Mouse (Mus musculus) kidney, postnatal 36 days (tissue): ENCODE data around the gene Pcbp2.
A peak's percentile ranks its signal among the peaks of the same experiment; 100 is the strongest.

ENCODE experiments used
- DNase-seq, 2 experiments: peaks; one replicate each; pipeline ENCODE4 v3.0.0; 2021 to 2022; ENCODE audit warnings: mixed read lengths in 2 of 2

Pcbp2 gene

DNA sequence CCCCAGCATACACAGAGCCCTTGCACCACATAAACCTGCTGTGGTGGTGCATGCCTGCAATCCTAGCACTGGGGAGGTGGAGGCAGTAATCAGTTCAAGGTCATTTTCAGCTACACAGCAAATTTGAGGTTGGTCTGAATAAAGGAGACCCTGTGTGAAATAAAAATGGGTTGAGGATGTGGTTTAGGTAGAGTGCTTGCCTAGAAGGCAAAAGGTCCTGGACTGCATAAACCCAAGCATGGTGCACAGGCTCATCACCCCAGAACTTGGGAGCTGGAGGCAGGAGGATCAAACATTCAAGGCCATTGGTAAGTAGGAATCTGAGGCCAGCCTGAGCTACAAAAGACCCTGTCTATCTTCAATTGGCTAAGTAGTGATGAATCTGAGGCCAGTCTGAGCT lies 37.2 kb downstream of the Pcbp2 start:
- DNase-seq, result no peak

DNA sequence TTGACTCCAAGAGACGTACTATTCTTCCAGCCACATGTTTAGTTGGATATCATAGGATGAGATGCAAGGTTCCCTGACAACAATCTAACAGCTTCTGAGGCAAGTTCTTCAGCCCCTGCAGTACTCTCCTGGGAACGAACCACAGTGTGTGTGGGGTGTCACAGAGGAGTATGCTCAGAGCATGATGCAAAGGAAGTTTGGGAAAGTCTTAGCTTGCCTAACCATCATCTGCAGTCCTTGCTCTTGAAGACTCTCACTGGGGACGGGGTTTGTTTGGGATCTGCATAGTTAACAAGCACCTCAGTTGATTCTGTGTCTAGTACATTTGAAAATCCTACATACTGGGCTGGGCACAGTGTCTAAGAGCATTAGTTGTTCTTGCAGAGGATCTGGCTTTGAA lies 38.0 kb downstream of the Pcbp2 start:
- no peak for DNase-seq

DNA sequence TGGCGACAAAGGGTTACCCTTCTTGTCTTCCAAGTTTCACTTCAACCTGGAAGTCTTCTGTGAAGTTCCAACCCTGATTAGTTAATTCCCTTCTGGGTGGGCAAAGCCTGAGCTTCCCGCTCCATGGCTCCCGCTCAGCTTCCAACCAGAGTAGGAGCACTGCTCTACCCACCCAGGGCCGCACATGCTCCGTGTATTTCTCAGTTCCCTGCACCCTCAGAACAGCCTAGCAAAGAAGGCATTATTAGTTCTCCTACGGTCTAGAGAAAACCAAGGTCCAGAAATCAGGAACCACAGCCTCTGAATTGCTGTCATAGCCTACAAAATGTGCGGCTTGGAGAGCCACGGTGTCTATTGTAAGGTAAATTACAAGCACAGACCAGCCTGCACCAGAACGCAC lies 39.8 kb downstream of the Pcbp2 start:
- DNase-seq, result no peak

GRCm38 (mm10) chr15:102510590-102511284 lies 40.4 kb downstream of the Pcbp2 start:
- peak; percentile 90 to 92 for DNase-seq

DNA sequence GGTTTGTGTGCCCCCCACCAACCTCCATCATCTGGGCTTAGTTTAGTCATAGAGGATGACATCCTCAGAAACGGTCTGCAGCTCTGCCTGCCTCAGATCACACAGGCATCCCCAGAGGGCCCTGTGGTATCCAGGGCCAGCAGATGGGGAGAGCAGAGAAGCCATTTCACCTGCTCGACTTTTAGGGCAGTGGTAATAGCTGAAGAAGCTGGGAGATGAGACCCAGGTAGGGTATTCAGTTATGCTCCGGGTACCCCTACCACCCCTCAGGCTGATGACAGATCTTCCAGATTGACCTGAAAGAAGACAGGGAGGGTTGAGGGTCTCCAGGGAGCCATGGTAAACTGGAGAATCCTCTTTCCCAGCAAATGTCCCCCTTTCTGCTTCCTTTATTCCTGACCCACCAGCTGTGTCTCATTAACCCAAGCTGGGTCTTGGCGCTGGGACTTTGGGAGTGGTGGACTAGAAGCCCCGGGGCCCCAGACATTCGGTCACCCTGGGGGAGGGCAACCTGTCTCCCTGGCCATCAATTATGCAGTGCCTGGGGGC lies 41.0 kb downstream of the Pcbp2 start:
- DNase-seq, result no peak

DNA sequence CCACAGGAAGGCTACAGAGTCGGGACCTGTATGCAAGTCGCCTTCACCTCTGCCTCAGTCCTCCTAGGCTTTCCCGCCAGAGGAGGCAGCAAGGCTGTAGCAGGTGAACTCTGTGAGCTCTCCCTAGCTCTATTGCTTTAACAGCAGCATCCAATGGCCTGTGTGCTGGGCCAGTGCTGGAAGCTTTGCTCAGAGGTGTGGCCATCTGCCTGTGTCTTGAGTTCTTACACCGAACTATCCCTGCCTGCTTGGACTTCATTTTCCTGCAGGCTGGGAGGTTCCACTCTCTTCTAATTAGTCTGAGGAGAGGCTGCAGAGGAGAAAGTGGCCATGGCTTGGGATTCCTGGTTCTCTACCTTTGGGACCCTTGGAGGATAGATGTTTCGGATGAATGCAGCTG lies 41.7 kb downstream of the Pcbp2 start:
- no peak for DNase-seq

DNA sequence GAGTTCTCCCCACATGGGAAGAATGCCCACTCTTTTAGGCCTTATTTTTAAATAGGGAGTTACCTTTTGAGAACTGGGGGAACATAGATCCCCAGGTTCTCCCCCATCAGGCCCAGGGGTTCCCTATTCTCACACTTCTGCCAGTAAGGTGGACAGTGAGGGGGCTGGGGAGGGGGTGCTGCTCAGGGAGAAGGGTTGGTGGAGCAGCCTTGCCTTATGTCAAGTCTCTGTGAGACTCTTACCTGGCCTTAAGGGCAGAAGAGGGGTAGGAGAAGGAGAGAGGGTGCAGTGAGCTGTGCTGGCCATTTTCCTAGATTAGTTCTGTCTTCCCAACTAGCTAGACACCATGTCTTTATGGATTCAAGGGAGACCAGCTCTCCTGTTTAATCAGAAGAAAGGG lies 42.1 kb downstream of the Pcbp2 start:
- DNase-seq, result no peak

GRCm38 (mm10) chr15:102513004-102513403 lies 42.7 kb downstream of the Pcbp2 start:
- DNase-seq, result no peak

DNA sequence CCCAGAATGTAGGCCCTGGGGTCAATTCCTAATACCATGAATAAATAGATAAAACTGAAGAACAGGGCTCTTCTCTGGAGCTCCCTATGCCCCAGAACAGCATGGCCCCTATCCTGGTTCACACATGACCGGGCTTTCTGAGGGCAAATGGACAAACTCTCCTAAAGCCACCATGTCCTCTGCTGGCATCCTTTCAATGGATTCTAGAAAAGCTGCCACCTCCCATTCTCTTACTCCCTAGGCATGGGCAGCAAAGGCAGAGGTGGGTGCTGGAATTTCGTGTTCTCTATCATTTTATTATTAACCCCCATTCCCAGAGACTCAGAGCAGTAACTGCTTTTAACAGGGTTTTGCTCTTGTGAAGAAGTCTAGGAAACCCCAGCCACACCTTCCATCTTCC lies 44.9 kb downstream of the Pcbp2 start:
- no peak for DNase-seq

DNA sequence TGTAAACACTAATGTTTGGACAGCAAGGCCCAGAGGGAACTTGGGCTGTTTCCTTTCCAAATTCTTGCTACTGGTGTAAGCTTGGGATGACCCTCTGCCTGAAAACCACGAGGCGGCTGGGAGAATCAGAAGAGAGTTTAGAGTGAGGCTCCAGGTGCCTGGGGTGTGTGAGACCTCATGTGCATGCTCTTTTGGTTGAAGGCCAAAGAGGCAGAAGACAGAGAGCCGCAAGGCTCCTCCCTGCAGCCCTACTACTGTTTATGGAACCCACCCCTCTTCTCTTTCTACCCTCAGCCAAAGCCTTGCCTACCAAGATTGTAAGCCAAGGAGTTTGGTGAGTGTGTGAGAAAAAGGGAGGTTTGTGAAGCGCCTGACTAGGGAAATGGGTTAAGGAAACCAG lies 45.5 kb downstream of the Pcbp2 start:
- DNase-seq, result no peak

DNA sequence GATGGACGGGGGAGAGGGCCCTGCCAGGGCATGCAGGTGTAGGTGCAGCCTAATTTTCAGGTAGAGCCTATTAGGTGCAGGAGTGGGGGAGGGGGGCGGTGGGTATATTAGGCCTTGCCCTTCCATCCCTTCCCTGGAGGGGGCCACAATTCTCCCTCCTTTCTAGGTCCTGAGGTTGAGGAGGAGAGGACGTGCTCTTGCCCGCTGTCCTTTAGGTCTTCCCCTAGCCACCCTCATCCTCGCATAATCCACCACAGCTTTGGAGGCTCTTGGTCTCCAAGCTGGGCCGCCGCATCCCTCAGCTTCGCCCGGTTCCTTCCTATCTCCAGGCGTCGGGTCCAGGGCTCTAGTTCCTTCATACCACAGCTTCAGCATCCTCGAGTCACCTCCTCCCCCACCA lies 46.0 kb downstream of the Pcbp2 start:
- DNase-seq, result no peak

- peak; percentile 66 to 81 for DNase-seq
These were observed 46.5 kb downstream of the Pcbp2 start, which contains the start of gene Map3k12 for GRCm38 (mm10) chr15:102516728-102517404. Map3k12 (minus strand) TSS chr15:102517064.

- no peak for DNase-seq
These were observed 47.3 kb downstream of the Pcbp2 start for GRCm38 (mm10) chr15:102517631-102517975.

DNA sequence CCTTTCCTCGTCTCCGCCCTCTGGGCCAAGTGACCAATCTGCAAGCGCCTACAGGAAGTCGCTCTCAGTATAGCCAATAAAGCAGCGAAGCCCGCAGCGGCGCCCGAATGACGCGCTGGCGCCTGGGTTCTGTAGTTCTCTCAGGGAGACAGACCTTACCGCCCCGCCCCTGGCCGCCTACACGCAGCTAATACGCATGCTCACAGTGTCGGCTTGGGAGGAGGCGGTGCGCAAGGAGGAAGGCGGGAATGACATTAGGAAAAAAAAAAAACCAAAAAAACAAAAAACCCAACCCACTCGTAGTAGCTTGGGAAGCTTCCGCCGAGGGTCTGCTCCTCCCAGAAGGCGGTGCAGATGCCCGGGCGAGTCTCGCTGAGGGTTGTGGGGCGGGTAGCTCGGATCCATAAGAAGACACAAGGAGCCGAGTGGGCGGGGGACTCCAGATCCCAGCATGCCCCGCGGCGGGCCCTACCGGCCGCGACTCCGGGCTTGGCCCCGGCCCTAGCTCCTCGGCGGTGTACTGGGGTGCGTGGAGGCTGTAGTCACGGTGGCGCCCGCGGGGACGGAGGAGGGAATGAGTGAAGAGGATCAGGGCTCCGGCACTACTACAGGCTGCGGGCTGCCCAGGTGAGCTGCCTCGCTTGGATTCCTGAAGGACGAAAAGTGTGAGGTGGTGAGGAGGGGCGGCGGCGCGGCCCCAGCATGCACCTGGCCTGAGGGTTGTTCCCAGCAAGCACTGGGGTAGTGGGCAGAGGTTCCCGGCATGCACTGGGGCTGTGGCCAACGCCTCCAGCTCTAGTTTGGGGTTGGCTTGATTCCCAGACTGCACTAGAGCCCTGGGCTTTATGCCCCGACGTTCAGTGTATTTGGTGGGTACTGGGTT lies 47.9 kb downstream of the Pcbp2 start, which contains the start of gene Tarbp2:
Gene Tarbp2, plus strand, starts transcription at position 217 of the 883 bp plus-strand sequence.
- peak; percentile 99 to 100 for DNase-seq

GRCm38 (mm10) chr15:102518859-102519201 lies 48.5 kb downstream of the Pcbp2 start:
- no peak for DNase-seq

DNA sequence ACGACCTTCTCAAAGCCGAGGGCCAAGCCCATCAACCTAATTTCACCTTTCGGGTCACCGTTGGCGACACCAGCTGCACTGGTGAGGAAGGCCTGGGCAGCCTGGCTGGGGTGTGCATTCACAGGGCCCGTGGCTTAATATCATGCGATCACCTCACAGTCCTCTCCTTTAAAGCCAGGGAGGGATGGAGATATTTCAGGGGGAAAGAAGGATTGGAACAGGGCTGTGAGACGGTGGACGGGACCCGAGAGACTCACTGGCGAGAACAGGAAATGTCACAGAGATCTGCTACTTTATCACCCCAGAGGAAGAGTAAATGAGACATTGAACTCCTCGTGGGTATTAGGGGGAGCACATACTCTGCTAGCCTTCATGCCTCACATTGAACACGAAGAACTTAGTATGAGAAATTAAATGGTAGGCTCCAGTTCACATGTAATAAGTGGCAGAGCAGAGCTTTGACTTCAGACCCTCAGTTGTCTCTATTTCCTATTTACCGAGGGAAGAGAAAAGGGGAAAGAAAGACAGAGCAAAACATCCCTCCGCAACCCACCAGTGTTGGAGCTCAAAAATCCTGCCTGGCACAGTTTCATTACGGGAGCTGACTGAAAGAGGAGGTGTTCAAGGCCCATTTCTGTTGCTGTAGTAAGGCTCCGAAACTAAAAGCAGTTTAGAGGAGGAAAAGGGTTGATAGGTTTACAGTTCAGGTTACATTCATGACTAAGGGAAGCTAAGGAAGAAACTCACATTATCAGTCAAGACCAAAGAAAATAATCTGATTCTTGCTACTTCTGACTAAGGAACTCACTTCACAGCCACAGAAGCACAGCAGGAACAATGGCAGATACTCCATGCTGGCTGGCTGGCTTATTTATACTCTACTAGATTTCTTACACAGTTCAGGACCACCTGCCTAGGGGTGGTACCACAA lies 49.1 kb downstream of the Pcbp2 start:
- no peak for DNase-seq

DNA sequence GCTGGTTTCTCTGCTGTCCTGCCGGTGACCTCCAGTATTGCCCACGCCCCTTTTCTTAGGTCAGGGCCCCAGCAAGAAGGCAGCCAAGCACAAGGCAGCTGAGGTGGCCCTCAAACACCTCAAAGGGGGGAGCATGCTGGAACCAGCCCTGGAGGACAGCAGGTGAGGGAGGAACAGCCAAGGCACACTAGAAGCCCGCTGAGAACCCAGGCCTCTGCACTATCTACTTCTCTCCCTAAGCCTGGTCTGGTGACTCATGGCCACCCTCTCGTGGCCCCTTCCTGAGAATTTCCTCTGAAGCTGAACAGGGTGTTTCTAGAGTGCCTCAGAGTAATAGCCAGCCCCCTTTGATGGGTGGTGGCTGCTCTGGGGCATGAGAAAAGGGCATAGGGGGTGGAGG lies 50.1 kb downstream of the Pcbp2 start:
- no peak for DNase-seq

DNA sequence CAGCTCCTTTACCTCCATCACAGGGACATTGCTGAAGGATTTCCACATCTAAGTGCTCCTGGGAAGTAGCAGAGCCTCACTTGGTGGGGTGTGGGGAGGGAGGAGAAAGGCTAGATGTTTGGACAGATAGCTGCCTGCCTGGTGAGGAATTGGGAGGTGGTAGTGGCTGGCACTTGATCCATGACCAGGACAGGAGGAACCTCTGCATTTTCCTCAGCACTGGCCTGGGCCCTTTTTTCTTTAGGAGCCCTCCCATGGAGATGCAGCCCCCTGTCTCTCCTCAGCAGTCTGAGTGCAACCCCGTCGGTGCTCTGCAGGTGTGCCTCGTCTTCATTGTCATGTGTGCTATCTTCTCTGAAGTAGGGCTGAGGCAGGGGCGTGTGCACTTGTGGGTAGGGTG lies 51.1 kb downstream of the Pcbp2 start:
- DNase-seq, result no peak

GRCm38 (mm10) chr15:102524892-102525485 lies 54.6 kb downstream of the Pcbp2 start, which contains the start of gene Npff:
Npff (minus strand) TSS chr15:102524942.
- peak; percentile 63 to 85 for DNase-seq

- DNase-seq, result no peak
These were observed 56.0 kb downstream of the Pcbp2 start for GRCm38 (mm10) chr15:102526111-102527002.

- peak in 1 of 2 experiments; percentile 52 for DNase-seq
These were observed 57.6 kb downstream of the Pcbp2 start for GRCm38 (mm10) chr15:102527936-102528335.
